Comparison of ENCODE assay signal across 8 mouse cellular contexts in the genomic region with DNA sequence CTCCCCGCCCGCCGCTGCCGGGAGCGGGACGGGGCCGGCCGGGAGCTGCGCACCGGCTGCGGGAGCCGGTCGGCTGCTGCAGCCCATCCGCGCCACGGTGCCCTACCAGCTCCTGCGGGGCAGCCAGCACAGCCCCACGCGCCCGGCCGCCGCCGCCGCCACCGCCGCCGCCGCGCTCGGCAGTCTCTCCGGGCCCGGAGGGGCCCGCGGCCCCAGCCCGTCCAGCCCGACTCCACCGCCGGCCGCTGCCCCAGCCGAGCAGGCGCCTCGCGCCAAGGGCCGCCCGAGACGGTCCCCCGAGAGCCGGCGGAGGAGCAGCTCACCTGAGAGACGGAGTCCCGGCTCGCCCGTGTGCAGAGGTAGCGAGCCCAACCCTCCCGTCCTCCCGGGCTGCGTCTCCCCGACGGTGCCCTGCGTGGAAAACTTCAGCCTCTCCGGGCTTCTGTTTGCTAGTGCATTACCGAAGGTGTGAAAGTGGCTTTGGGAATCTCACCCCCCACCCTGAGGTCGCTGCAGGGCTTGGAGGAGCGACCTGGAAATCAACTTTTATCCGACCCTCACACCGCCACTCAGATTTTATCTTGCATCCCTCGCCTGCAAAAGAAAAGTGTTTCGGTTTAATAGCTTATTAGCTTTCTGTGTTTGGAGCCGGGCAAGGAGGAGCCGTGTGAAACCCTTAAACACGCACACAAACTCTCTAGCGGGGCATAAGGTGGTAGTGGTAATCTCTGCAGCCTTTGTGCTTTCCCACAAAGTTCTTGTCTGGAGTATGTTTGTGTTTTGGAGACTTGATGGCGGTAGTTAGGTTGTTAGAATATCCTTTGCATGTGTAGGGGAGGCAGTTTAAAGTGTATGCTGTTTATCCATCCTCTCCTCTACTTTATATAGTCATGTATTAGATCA. TPM values are rescaled to one million over a fixed set of nuclear protein-coding genes. Genes with fewer than 3 reads are reported as not detected.
DNase-seq lines count a peak whose midpoint lies in the region; ATAC-seq and TF ChIP-seq lines count a peak whose summit lies in the region.

No protein-coding gene starts in this region.

- H3K4me1 ChIP-seq in embryonic facial prominence, embryonic 12.5 days: peaks cover 17% of the 10 kb centered on the region
- peaks cover 3% of the 10 kb centered on the region; the same call in 1 of the 2 replicates for H3K4me1 ChIP-seq in kidney, adult 2 months (ENCODE audit: control insufficient read depth, insufficient read depth, low read length)
- H3K4me1 ChIP-seq in lung, embryonic 15.5 days: peaks cover 21% of the 10 kb centered on the region

- H3K27me3 ChIP-seq in embryonic facial prominence, embryonic 12.5 days: no peaks in the 10 kb centered on the region
- H3K27me3 ChIP-seq in kidney, adult 2 months (replicated peaks; ENCODE audit: control insufficient read depth, insufficient read depth, low read length): no peaks in the 10 kb centered on the region; the same call in 1 of the 2 replicates
- H3K27me3 ChIP-seq in lung, embryonic 15.5 days: no peaks in the 10 kb centered on the region

- H3K4me3 ChIP-seq in embryonic facial prominence, embryonic 12.5 days: peak overlapping the region; percentile 93
- peak overlapping the region; percentile 98 for H3K4me3 ChIP-seq in kidney, adult 2 months (ENCODE audit: insufficient read depth, low read depth, low read length)
- peak overlapping the region; percentile 87 for H3K4me3 ChIP-seq in lung, embryonic 15.5 days

- ATAC-seq in embryonic facial prominence, embryonic 12.5 days (ENCODE audit: insufficient number of reproducible peaks, insufficient read depth, low FRiP score, low TSS enrichment): peak; percentile 11
- ATAC-seq in lung, embryonic 15.5 days (ENCODE audit: borderline replicate concordance, extremely low read depth, low FRiP score, low TSS enrichment): peak; percentile 9; the same call in 1 of the 2 replicates

- TF ChIP-seq POLR2A in kidney, adult 2 months (IDR thresholded peaks at IDR 0.05; ENCODE audit: low read depth, low read length): no peak

- H3K9me3 ChIP-seq in embryonic facial prominence, embryonic 12.5 days: no peaks in the 10 kb centered on the region
- no peaks in the 10 kb centered on the region for H3K9me3 ChIP-seq in lung, embryonic 15.5 days

- H3K36me3 ChIP-seq in embryonic facial prominence, embryonic 12.5 days: no peaks in the 10 kb centered on the region
- no peaks in the 10 kb centered on the region for H3K36me3 ChIP-seq in kidney, adult 2 months (ENCODE audit: control insufficient read depth, insufficient read depth, low read length)
- H3K36me3 ChIP-seq in lung, embryonic 15.5 days: no peaks in the 10 kb centered on the region

- H3K9ac ChIP-seq in embryonic facial prominence, embryonic 12.5 days: peak overlapping the region; percentile 98
- peak overlapping the region; percentile 93 for H3K9ac ChIP-seq in lung, embryonic 15.5 days

- TF ChIP-seq CTCF in kidney, adult 2 months (conservative IDR thresholded peaks at IDR 0.05; ENCODE audit: insufficient read depth, insufficient read length, low read depth, low read length): no peak

- H3K4me2 ChIP-seq in embryonic facial prominence, embryonic 12.5 days (replicated peaks): peak overlapping the region; percentile 56
- H3K4me2 ChIP-seq in lung, embryonic 15.5 days: peak overlapping the region; percentile 77

- peak; percentile 28 to 39 for DNase-seq in CD8-positive naive resting alpha-beta T cell, adult 2 months (ENCODE audit: low read depth in 2 of 2, low spot score in 2 of 2)
- DNase-seq in adrenal gland, adult 18-20 months (ENCODE audit: low spot score in 2 of 2): peak; percentile 55 to 56
- DNase-seq in heart, adult 8-10 months (ENCODE audit: low spot score): peak; percentile 17
- DNase-seq in kidney, adult 2 months: peak; percentile 53
- peak; percentile 44 for DNase-seq in retina, postnatal 1 day
- peak; percentile 57 for DNase-seq in yolk sac, embryonic 10.5 days (ENCODE audit: low spot score)

- under 1% methylated on average over 60 of the region's 73 CpGs for WGBS in embryonic facial prominence, embryonic 12.5 days
- WGBS in kidney, adult 2 months: 1% methylated on average over 73 of the region's 73 CpGs
- under 1% methylated on average over 51 of the region's 73 CpGs for WGBS in lung, embryonic 15.5 days

- H3K27ac ChIP-seq in embryonic facial prominence, embryonic 12.5 days: peak overlapping the region; percentile 98
- peak overlapping the region; percentile 74 for H3K27ac ChIP-seq in kidney, adult 2 months (ENCODE audit: insufficient read depth, low read depth, low read length)
- peak overlapping the region; percentile 99 for H3K27ac ChIP-seq in lung, embryonic 15.5 days

RNA-seq across cellular contexts. Expression of gene Glcci1, which starts 0.8 kb away (rescaled TPM):
- total RNA-seq in adrenal gland, adult 18-20 months (2021): 10 to 100 TPM; 25.3 to 33.5 TPM
- polyA plus RNA-seq in embryonic facial prominence, embryonic 12.5 days (2016; fragmentation: Nextera tagmentation; extraction: Ambion mirVana): 14.5 and 15.9 TPM in 2 replicates
- 1 to 10 TPM; 7.1 to 8.2 (median 7.7) TPM for total RNA-seq in heart, adult 8-10 months (2022)
- polyA plus RNA-seq in kidney, adult 2 months (2012; rRNA removed): 3.6 and 4.0 TPM in 2 replicates
- 8.7 and 10.6 TPM in 2 replicates for polyA plus RNA-seq in lung, embryonic 15.5 days (2015; fragmentation: Nextera tagmentation; extraction: Ambion mirVana)

Comparison
In these comparisons a context has a peak if more than half of its experiments do, and no peak if none do; other contexts are left out.
1. Peak in every context shown above with its lines: DNase-seq, ATAC-seq, H3K4me3 ChIP-seq and H3K27ac ChIP-seq.